Mouse (Mus musculus): ENCODE results near the gene Tgfb1. TPM values are rescaled to one million over a fixed set of nuclear protein-coding genes. Genes with fewer than 3 reads are reported as not detected.

The Tgfb1 gene
- total and polyA plus RNA-seq, 2 experiments, result 1.8 to 6.8 TPM

DNA sequence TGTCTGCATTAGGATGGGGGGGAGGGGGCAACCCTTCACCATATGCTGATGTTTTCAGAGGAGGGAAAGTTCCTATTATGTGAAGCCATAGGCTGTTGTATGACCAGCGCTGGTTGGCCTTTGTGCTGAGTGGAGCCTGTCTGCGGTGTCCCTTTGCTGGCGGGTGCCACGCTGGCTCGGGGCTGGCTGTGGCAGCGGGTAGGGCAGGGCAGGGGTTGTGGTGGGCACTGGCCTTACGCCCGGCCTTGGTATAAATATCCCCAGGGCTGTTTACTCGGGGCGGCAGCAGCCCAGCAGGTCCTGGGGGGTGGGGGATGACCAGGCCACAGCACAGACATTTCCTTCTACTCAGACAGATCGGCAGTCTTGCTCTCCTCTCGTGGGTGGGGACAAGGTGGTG, 23.2 kb downstream of the Tgfb1 start:
- 0 out of 2 replicates have a peak overlapping the region, but pooled peaks have one; percentile 19 for H3K9ac ChIP-seq (ENCODE audit: low read depth, low read length)
- peaks cover 4% of the 10 kb centered on the region; the same call in 1 of the 2 replicates for H3K36me3 ChIP-seq (ENCODE audit: control insufficient read depth, insufficient read depth, low read length)
- WGBS, result 18% methylated on average over 12 of the region's 12 CpGs
- no peaks in the 10 kb centered on the region for H3K27me3 ChIP-seq (ENCODE audit: control insufficient read depth, insufficient read depth, low read length)
- no peaks in the 10 kb centered on the region for H3K79me2 ChIP-seq (ENCODE audit: control insufficient read depth, insufficient read depth, low read length)
- H3K4me1 ChIP-seq (ENCODE audit: control insufficient read depth, insufficient read depth, low read length), result peaks cover 4% of the 10 kb centered on the region
- TF ChIP-seq POLR2A (IDR thresholded peaks at IDR 0.05; ENCODE audit: extremely low read depth, insufficient read depth, low read length), result no peak
- TF ChIP-seq CTCF (IDR thresholded peaks at IDR 0.05; ENCODE audit: low read depth, low read length), result no peak
- H3K27ac ChIP-seq (replicated peaks; ENCODE audit: insufficient read depth, low read depth, low read length), result no peak overlapping the region
- H3K4me3 ChIP-seq (ENCODE audit: insufficient read depth, low read depth, low read length), result no peak overlapping the region
- DNase-seq (ENCODE audit: extremely low read depth, low read depth, low spot score), result no peak

DNA sequence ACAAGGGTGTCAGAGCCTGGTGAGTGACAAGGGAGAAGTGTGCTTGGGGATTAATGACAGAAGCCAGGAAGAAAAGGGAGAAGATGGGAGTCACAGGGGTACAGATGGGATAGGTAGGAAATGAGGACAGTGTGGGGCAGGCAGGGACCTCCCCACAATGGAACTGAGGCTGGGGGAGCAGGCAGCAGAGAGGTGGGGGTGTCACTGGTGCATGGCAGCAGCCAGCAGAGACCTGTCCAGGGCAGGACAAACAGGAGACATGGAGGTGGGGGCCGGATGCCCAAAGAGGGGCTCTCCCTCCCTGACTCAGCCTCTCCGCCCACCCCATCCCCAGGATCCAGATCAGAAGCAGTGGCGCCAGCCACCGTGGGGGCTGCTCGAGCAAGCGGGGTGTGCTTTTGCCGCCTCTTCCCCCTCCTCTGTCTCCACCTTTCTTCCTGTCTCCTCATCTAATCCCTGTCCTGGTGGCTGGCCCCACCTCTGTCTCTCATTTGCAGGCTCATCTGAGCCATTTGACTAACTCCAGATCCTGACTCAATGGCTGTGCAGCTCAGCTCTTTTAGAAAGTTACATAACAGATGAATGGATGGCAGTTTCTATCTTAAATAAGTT, 23.8 kb downstream of the Tgfb1 start:
- H3K36me3 ChIP-seq (ENCODE audit: control insufficient read depth, insufficient read depth, low read length), result peaks cover 6% of the 10 kb centered on the region; the same call in 1 of the 2 replicates
- H3K27ac ChIP-seq (replicated peaks; ENCODE audit: insufficient read depth, low read depth, low read length), result no peak overlapping the region
- H3K4me3 ChIP-seq (ENCODE audit: insufficient read depth, low read depth, low read length), result no peak overlapping the region
- no peak for DNase-seq (ENCODE audit: extremely low read depth, low read depth, low spot score)
- TF ChIP-seq POLR2A (IDR thresholded peaks at IDR 0.05; ENCODE audit: extremely low read depth, insufficient read depth, low read length) (no peak), CTCF (IDR thresholded peaks at IDR 0.05; ENCODE audit: low read depth, low read length) (no peak)
- H3K79me2 ChIP-seq (ENCODE audit: control insufficient read depth, insufficient read depth, low read length), result no peaks in the 10 kb centered on the region
- H3K27me3 ChIP-seq (ENCODE audit: control insufficient read depth, insufficient read depth, low read length), result no peaks in the 10 kb centered on the region
- WGBS, result 43% methylated on average over 7 of the region's 7 CpGs
- H3K9ac ChIP-seq (ENCODE audit: low read depth, low read length), result no peak overlapping the region
- peaks cover 4% of the 10 kb centered on the region for H3K4me1 ChIP-seq (ENCODE audit: control insufficient read depth, insufficient read depth, low read length)

DNA sequence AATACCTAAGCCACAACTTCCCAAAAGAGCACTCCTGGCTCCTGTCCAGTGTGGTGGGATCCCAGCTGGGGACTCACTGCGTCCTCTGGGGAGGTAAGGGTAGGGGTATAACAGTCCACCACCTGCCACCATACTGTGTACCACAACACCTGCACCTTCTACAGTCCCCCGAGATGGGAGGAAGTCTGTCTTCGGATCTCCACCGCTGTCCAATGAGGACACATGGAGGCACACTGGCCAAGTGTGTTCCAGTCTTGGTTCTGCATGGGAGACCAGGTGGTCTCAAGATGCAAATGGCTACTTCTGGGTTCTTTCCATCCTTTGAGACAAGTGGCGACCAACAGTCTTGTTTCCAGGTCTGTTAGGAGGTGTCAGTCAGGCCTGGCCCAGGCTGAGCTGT, 24.4 kb downstream of the Tgfb1 start:
- Histone ChIP-seq H3K79me2 (ENCODE audit: control insufficient read depth, insufficient read depth, low read length) (no peaks in the 10 kb centered on the region), H3K27me3 (ENCODE audit: control insufficient read depth, insufficient read depth, low read length) (no peaks in the 10 kb centered on the region), H3K4me3 (ENCODE audit: insufficient read depth, low read depth, low read length) (no peak overlapping the region), H3K4me1 (ENCODE audit: control insufficient read depth, insufficient read depth, low read length) (peaks cover under 1% of the 10 kb centered on the region), H3K36me3 (ENCODE audit: control insufficient read depth, insufficient read depth, low read length) (peaks cover 6% of the 10 kb centered on the region; the same call in 1 of the 2 replicates), H3K27ac (replicated peaks; ENCODE audit: insufficient read depth, low read depth, low read length) (no peak overlapping the region), H3K9ac (ENCODE audit: low read depth, low read length) (no peak overlapping the region)
- DNase-seq (ENCODE audit: extremely low read depth, low read depth, low spot score), result no peak
- WGBS, result 84% methylated on average over 5 of the region's 5 CpGs
- no peak for TF ChIP-seq CTCF (IDR thresholded peaks at IDR 0.05; ENCODE audit: low read depth, low read length)
- TF ChIP-seq POLR2A (IDR thresholded peaks at IDR 0.05; ENCODE audit: extremely low read depth, insufficient read depth, low read length), result no peak

DNA sequence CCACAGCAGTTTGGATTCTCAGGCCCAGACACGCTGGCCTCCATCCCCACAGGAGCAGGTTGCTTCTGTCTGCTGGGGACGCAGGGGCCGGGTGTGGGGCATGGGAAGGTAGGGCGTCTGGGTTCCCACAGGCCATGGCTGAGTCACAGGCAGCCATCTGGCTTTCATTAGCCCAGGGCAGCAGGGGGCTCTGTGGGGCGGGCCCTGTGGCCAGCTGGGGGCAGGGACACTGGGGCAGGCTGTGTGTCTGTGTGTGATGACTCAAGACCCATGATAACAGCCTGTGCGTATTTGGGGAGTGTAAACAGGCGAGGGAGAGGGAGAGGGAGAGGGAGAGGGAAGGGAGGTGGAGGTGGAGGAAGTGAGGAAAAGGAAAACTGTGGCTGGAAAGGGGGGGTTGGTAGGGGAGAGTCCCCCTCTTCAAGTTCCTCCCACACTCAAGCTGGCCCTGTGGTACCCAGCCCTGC, 25.0 kb downstream of the Tgfb1 start:
- no peaks in the 10 kb centered on the region for H3K79me2 ChIP-seq (ENCODE audit: control insufficient read depth, insufficient read depth, low read length)
- 52% methylated on average over 7 of the region's 7 CpGs for WGBS
- TF ChIP-seq POLR2A (IDR thresholded peaks at IDR 0.05; ENCODE audit: extremely low read depth, insufficient read depth, low read length) (no peak), CTCF (IDR thresholded peaks at IDR 0.05; ENCODE audit: low read depth, low read length) (no peak)
- H3K9ac ChIP-seq (ENCODE audit: low read depth, low read length), result no peak overlapping the region
- DNase-seq (ENCODE audit: extremely low read depth, low read depth, low spot score), result no peak
- H3K27ac ChIP-seq (replicated peaks; ENCODE audit: insufficient read depth, low read depth, low read length), result no peak overlapping the region
- H3K4me1 ChIP-seq (ENCODE audit: control insufficient read depth, insufficient read depth, low read length), result no peaks in the 10 kb centered on the region; the same call in none of the 2 replicates
- no peak overlapping the region for H3K4me3 ChIP-seq (ENCODE audit: insufficient read depth, low read depth, low read length)
- peaks cover 6% of the 10 kb centered on the region; the same call in 1 of the 2 replicates for H3K36me3 ChIP-seq (ENCODE audit: control insufficient read depth, insufficient read depth, low read length)
- no peaks in the 10 kb centered on the region for H3K27me3 ChIP-seq (ENCODE audit: control insufficient read depth, insufficient read depth, low read length)

DNA sequence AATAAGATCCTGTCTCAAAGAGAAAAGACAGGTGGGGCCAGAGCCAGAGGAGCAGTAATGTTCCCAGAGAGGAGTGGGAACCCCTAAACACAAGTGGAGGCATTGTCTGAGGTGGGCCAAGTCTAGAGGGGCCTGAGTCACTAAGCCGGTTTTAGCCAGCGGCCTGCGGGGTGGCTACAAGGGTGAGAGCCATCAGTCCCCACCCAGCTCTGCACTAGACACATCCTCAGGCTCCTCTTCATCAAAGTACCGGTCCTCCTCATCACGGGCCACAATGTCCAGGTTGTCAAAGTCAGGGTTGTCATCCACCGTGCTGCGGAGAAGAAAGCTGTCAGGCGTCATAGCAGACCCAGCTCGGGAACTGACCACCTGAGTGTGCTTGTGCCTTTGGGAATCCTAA, 26.0 kb downstream of the Tgfb1 start:
- peaks cover 6% of the 10 kb centered on the region; the same call in 1 of the 2 replicates for H3K36me3 ChIP-seq (ENCODE audit: control insufficient read depth, insufficient read depth, low read length)

DNA sequence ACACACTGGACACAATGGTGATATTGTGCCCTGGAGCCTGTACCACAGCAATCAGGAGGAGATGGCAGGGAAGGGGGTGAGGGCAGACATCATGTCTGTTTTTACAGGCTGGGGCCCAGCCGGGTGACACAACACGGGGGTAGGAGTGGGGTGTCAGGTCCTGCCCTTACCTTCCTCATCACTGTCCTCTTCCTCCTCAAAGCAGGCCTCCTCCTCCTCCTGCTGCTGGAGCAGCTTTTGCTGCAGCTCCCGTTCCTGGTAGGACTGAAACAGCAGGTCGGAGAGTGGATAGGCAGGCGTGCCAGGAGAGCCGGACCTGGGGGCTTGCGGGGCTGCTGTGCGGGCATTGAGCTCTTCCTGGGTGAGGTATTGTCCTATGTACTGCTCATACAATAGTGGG, 27.8 kb downstream of the Tgfb1 start:
- H3K36me3 ChIP-seq (ENCODE audit: control insufficient read depth, insufficient read depth, low read length), result peaks cover 6% of the 10 kb centered on the region; the same call in 1 of the 2 replicates
- no peak for DNase-seq (ENCODE audit: extremely low read depth, low read depth, low spot score)
- no peaks in the 10 kb centered on the region for H3K79me2 ChIP-seq (ENCODE audit: control insufficient read depth, insufficient read depth, low read length)
- no peak overlapping the region for H3K27ac ChIP-seq (replicated peaks; ENCODE audit: insufficient read depth, low read depth, low read length)
- no peaks in the 10 kb centered on the region for H3K27me3 ChIP-seq (ENCODE audit: control insufficient read depth, insufficient read depth, low read length)
- no peak overlapping the region for H3K4me3 ChIP-seq (ENCODE audit: insufficient read depth, low read depth, low read length)
- peaks cover 7% of the 10 kb centered on the region for H3K4me1 ChIP-seq (ENCODE audit: control insufficient read depth, insufficient read depth, low read length)
- no peak overlapping the region for H3K9ac ChIP-seq (ENCODE audit: low read depth, low read length)
- 94% methylated on average over 8 of the region's 8 CpGs for WGBS
- TF ChIP-seq POLR2A (IDR thresholded peaks at IDR 0.05; ENCODE audit: extremely low read depth, insufficient read depth, low read length), result no peak
- no peak for TF ChIP-seq CTCF (IDR thresholded peaks at IDR 0.05; ENCODE audit: low read depth, low read length)

More for the DNA sequence above, 26.0 kb downstream of the Tgfb1 start:
- no peak for TF ChIP-seq CTCF (IDR thresholded peaks at IDR 0.05; ENCODE audit: low read depth, low read length)
- TF ChIP-seq POLR2A (IDR thresholded peaks at IDR 0.05; ENCODE audit: extremely low read depth, insufficient read depth, low read length), result no peak
- H3K27ac ChIP-seq (replicated peaks; ENCODE audit: insufficient read depth, low read depth, low read length), result no peak overlapping the region
- no peak for DNase-seq (ENCODE audit: extremely low read depth, low read depth, low spot score)
- H3K9ac ChIP-seq (ENCODE audit: low read depth, low read length), result no peak overlapping the region
- WGBS, result 94% methylated on average over 9 of the region's 9 CpGs
- no peaks in the 10 kb centered on the region for H3K79me2 ChIP-seq (ENCODE audit: control insufficient read depth, insufficient read depth, low read length)
- no peaks in the 10 kb centered on the region for H3K27me3 ChIP-seq (ENCODE audit: control insufficient read depth, insufficient read depth, low read length)
- no peak overlapping the region for H3K4me3 ChIP-seq (ENCODE audit: insufficient read depth, low read depth, low read length)
- no peaks in the 10 kb centered on the region; the same call in none of the 2 replicates for H3K4me1 ChIP-seq (ENCODE audit: control insufficient read depth, insufficient read depth, low read length)

All from liver, adult 2 months (tissue).